Mouse (Mus musculus): Measurements from ENCODE around the gene Irf4. TPM values are rescaled to one million over a fixed set of nuclear protein-coding genes. Genes with fewer than 3 reads are reported as not detected.

The Irf4 gene
- polyA plus RNA-seq, 1 experiment from 2014 or later = 1.7 TPM

GRCm38 (mm10) chr13:30761151-30761631, 12.2 kb downstream of the Irf4 start:
- DNase-seq (ENCODE audit: low spot score) = peak; percentile 82

GRCm38 (mm10) chr13:30762224-30762623, 13.2 kb downstream of the Irf4 start:
- no peak for DNase-seq (ENCODE audit: low spot score)

- DNase-seq (ENCODE audit: low spot score) = no peak
Observed at GRCm38 (mm10) chr13:30764014-30764740, 15.2 kb downstream of the Irf4 start.

GRCm38 (mm10) chr13:30765906-30766305, 16.9 kb downstream of the Irf4 start:
- peak; percentile 37 for DNase-seq (ENCODE audit: low spot score)

GRCm38 (mm10) chr13:30766636-30767476, 17.8 kb downstream of the Irf4 start:
- DNase-seq (ENCODE audit: low spot score) = peak; percentile 56

- no peak for DNase-seq (ENCODE audit: low spot score)
Observed at GRCm38 (mm10) chr13:30767477-30768127, 18.6 kb downstream of the Irf4 start.

- no peak for DNase-seq (ENCODE audit: low spot score)
Observed at GRCm38 (mm10) chr13:30776021-30776420, 27.0 kb downstream of the Irf4 start.

GRCm38 (mm10) chr13:30777678-30778179, 28.7 kb downstream of the Irf4 start:
- no peak for DNase-seq (ENCODE audit: low spot score)

- DNase-seq (ENCODE audit: low spot score) = no peak
Observed at GRCm38 (mm10) chr13:30781905-30782304, 32.9 kb downstream of the Irf4 start.

- DNase-seq (ENCODE audit: low spot score) = no peak
Observed at GRCm38 (mm10) chr13:30782419-30782818, 33.4 kb downstream of the Irf4 start.

- no peak for DNase-seq (ENCODE audit: low spot score)
Observed at GRCm38 (mm10) chr13:30785423-30786040, 36.5 kb downstream of the Irf4 start.

GRCm38 (mm10) chr13:30786235-30787035, 37.4 kb downstream of the Irf4 start:
- DNase-seq (ENCODE audit: low spot score) = peak; percentile 78

GRCm38 (mm10) chr13:30787036-30787320, 38.0 kb downstream of the Irf4 start:
- DNase-seq (ENCODE audit: low spot score) = no peak

GRCm38 (mm10) chr13:30787556-30787955, 38.5 kb downstream of the Irf4 start:
- no peak for DNase-seq (ENCODE audit: low spot score)

- DNase-seq (ENCODE audit: low spot score) = no peak
Observed at GRCm38 (mm10) chr13:30787960-30788359, 38.9 kb downstream of the Irf4 start.

- DNase-seq (ENCODE audit: low spot score) = no peak
Observed at GRCm38 (mm10) chr13:30788421-30788820, 39.4 kb downstream of the Irf4 start.

- no peak for DNase-seq (ENCODE audit: low spot score)
Observed at GRCm38 (mm10) chr13:30790016-30790415, 41.0 kb downstream of the Irf4 start.

GRCm38 (mm10) chr13:30792308-30792707, 43.3 kb downstream of the Irf4 start:
- peak; percentile 70 for DNase-seq (ENCODE audit: low spot score)

- DNase-seq (ENCODE audit: low spot score) = no peak
Observed at GRCm38 (mm10) chr13:30792741-30793140, 43.7 kb downstream of the Irf4 start.

- DNase-seq (ENCODE audit: low spot score) = no peak
Observed at GRCm38 (mm10) chr13:30793196-30793595, 44.2 kb downstream of the Irf4 start.

GRCm38 (mm10) chr13:30793616-30794015, 44.6 kb downstream of the Irf4 start:
- no peak for DNase-seq (ENCODE audit: low spot score)

Measured in thymus, postnatal 0 days (tissue).